Mouse (Mus musculus) CH12.LX (cell line): ENCODE data around the gene Mroh8.

Source experiments
- CHD2 ChIP-seq: IDR thresholded peaks from 2 replicates; pipeline ENCODE4 v1.6.1; 2011; ENCODE audit warnings: low read length, improper control_type of control experiment
- CTCF ChIP-seq, 2 experiments: IDR thresholded peaks in 1 of 2; conservative IDR thresholded peaks in 1 of 2; 2 replicates each; pipeline ENCODE4 v1.5.1; 2011 to 2012; ENCODE audit warnings: low read depth in 2 of 2, low read length in 2 of 2, improper control_type of control experiment in 1 of 2, inconsistent platforms in 1 of 2, mild to moderate bottlenecking in 1 of 2, moderate library complexity in 1 of 2
- ELF1 ChIP-seq: IDR thresholded peaks from 2 replicates; pipeline ENCODE4 v1.6.1; 2014; ENCODE audit warnings: low read depth, mild to moderate bottlenecking, inconsistent platforms, low read length, improper control_type of control experiment
- MAX ChIP-seq: IDR thresholded peaks from 2 replicates; pipeline ENCODE4 v1.6.1; 2011; ENCODE audit warnings: low read length, improper control_type of control experiment
- PAX5 ChIP-seq: IDR thresholded peaks from 2 replicates; pipeline ENCODE4 v1.6.1; 2012; ENCODE audit warnings: low read length, inconsistent platforms, mixed read lengths
- POLR2A ChIP-seq: IDR thresholded peaks from 2 replicates; pipeline ENCODE4 v1.6.1; 2011; ENCODE audit warnings: low read depth, mild to moderate bottlenecking, improper control_type of control experiment, low read length
- UBTF ChIP-seq: IDR thresholded peaks from 2 replicates; pipeline ENCODE4 v1.6.1; 2012; ENCODE audit warnings: low read depth, mild to moderate bottlenecking, inconsistent platforms, low read length, improper control_type of control experiment, moderate library complexity

GRCm38 (mm10) chr2:157202361-157202760 lies 77.0 kb downstream of the Mroh8 start:
- no peak for TF ChIP-seq CTCF (conservative IDR thresholded peaks at IDR 0.05 in 1 of 2, IDR thresholded peaks at IDR 0.05 in 1 of 2; ENCODE audit: low read depth in 2 of 2, low read length in 2 of 2)
- TF ChIP-seq CHD2: no peak
- TF ChIP-seq PAX5: no peak
- 0 out of 2 replicates have a peak, but pooled peaks have one; percentile 13 for TF ChIP-seq ELF1
- TF ChIP-seq POLR2A: no peak
- 0 out of 2 replicates have a peak, but pooled peaks have one; percentile 52 for TF ChIP-seq MAX
- no peak for TF ChIP-seq UBTF
